Mouse (Mus musculus) kidney, postnatal 4 days (tissue): ENCODE data around the gene Fam19a3.
A peak's percentile ranks its signal among the peaks of the same experiment; 100 is the strongest.

ENCODE experiments used
- DNase-seq, 2 experiments: peaks; one replicate each; pipeline ENCODE4 v3.0.0; 2021; ENCODE audit warnings: mixed read lengths in 2 of 2

The Fam19a3 gene

GRCm38 (mm10) chr3:104758869-104759268 is 22.8 kb downstream of the Fam19a3 start:
- DNase-seq, result no peak

- DNase-seq, result peak; percentile 85 to 89
Observed at GRCm38 (mm10) chr3:104758406-104758805, 23.2 kb downstream of the Fam19a3 start.

GRCm38 (mm10) chr3:104752845-104753244 is 28.8 kb downstream of the Fam19a3 start:
- DNase-seq, result peak; percentile 44 to 52

- no peak for DNase-seq
Observed at GRCm38 (mm10) chr3:104743864-104744263, 37.8 kb downstream of the Fam19a3 start.

GRCm38 (mm10) chr3:104743161-104743560 is 38.5 kb downstream of the Fam19a3 start:
- DNase-seq, result no peak

- DNase-seq, result no peak
Observed at GRCm38 (mm10) chr3:104741954-104742353, 39.7 kb downstream of the Fam19a3 start.

- no peak for DNase-seq
Observed at GRCm38 (mm10) chr3:104734654-104735053, 47.0 kb downstream of the Fam19a3 start.

- no peak for DNase-seq
Observed at GRCm38 (mm10) chr3:104732907-104733306, 48.7 kb downstream of the Fam19a3 start.

- DNase-seq, result no peak
Observed at GRCm38 (mm10) chr3:104729270-104729839, 52.3 kb downstream of the Fam19a3 start.
